Mouse (Mus musculus) myocyte (in vitro differentiated cells): ENCODE data around the gene Abhd17a. TPM values are rescaled to one million over a fixed set of nuclear protein-coding genes. Genes with fewer than 3 reads are reported as not detected.

ENCODE experiments used
- H3K27me3 ChIP-seq: one replicate; pipeline ENCODE4 v1.6.1; 2011; ENCODE audit not compliant: control insufficient read depth, insufficient read depth, insufficient read length
- H3K36me3 ChIP-seq: one replicate; pipeline ENCODE4 v1.6.1; 2011; ENCODE audit not compliant: control insufficient read depth, insufficient read depth
- H3K4me2 ChIP-seq: one replicate; pipeline ENCODE4 v1.6.1; 2011; ENCODE audit warnings: low read depth, control low read depth
- H3K4me3 ChIP-seq: one replicate; pipeline ENCODE4 v1.5.1; 2011; ENCODE audit warnings: mild to moderate bottlenecking, control low read depth, moderate library complexity
- H3K79me2 ChIP-seq: one replicate; pipeline ENCODE4 v1.6.1; 2011; ENCODE audit not compliant: control insufficient read depth, insufficient read depth
- H3ac ChIP-seq: one replicate; pipeline ENCODE4 v1.6.1; 2011; ENCODE audit not compliant: control insufficient read depth, insufficient read length
- CEBPB ChIP-seq: IDR thresholded peaks from 2 replicates; pipeline ENCODE4 v1.6.1; 2011; ENCODE audit warnings: mild to moderate bottlenecking, moderate library complexity; ENCODE audit not compliant: poor library complexity, insufficient read depth, severe bottlenecking
- E2F4 ChIP-seq: IDR thresholded peaks from one replicate; pipeline ENCODE4 v1.6.1; 2011; ENCODE audit warnings: mild to moderate bottlenecking, control low read depth, moderate library complexity; ENCODE audit not compliant: insufficient read depth
- MAX ChIP-seq: IDR thresholded peaks from one replicate; pipeline ENCODE4 v1.6.1; 2011; ENCODE audit warnings: low read depth, mild to moderate bottlenecking, control low read depth
- MYOD1 ChIP-seq, 3 experiments: IDR thresholded peaks; one replicate each; pipeline ENCODE4 v1.6.1; 2011; ENCODE audit warnings: control low read depth in 2 of 3, low read depth in 2 of 3, mild to moderate bottlenecking in 2 of 3, moderate library complexity in 1 of 3; ENCODE audit not compliant: insufficient read length in 2 of 3, control insufficient read depth in 1 of 3
- MYOG ChIP-seq, 3 experiments: IDR thresholded peaks; one replicate each; pipeline ENCODE4 v1.6.1; 2011; ENCODE audit warnings: control low read depth in 2 of 3, low read depth in 2 of 3, mild to moderate bottlenecking in 2 of 3; ENCODE audit not compliant: insufficient read length in 2 of 3, control insufficient read depth in 1 of 3, insufficient read depth in 1 of 3
- POLR2A ChIP-seq: IDR thresholded peaks from one replicate; pipeline ENCODE4 v1.6.1; 2011; ENCODE audit warnings: low read depth, mild to moderate bottlenecking, control low read depth, moderate library complexity; ENCODE audit not compliant: insufficient read length
- POLR2AphosphoS2 ChIP-seq: IDR thresholded peaks from one replicate; pipeline ENCODE4 v1.6.1; 2011; ENCODE audit warnings: low read depth, control low read depth; ENCODE audit not compliant: insufficient read length
- REST ChIP-seq: IDR thresholded peaks from one replicate; pipeline ENCODE4 v1.6.1; 2011; ENCODE audit warnings: mild to moderate bottlenecking, control low read depth, moderate library complexity; ENCODE audit not compliant: insufficient read depth, insufficient read length
- SRF ChIP-seq: IDR thresholded peaks from one replicate; pipeline ENCODE4 v1.6.1; 2011; ENCODE audit warnings: low read depth; ENCODE audit not compliant: control insufficient read depth, insufficient read length
- TCF12 ChIP-seq: IDR thresholded peaks from one replicate; pipeline ENCODE4 v1.6.1; 2011; ENCODE audit warnings: mild to moderate bottlenecking, control low read depth; ENCODE audit not compliant: poor library complexity, insufficient read depth, severe bottlenecking
- TCF3 ChIP-seq: IDR thresholded peaks from one replicate; pipeline ENCODE4 v1.6.1; 2011; ENCODE audit warnings: low read depth, control low read depth; ENCODE audit not compliant: insufficient read length
- USF1 ChIP-seq: IDR thresholded peaks from one replicate; pipeline ENCODE4 v1.6.1; 2011; ENCODE audit warnings: low read depth, mild to moderate bottlenecking, control low read depth, moderate library complexity
- polyA plus RNA-seq: library from polyadenylated mRNA; unstranded; fragments of >200 nt; fragmentation: generic; extraction: Trizol; gene quantifications from one replicate; pipeline ENCODE4 v1.2.1, GENCODE M21; 2012; ENCODE audit warnings: missing spikeins

The Abhd17a gene
- polyA plus RNA-seq, 1 experiment: 111 TPM

DNA sequence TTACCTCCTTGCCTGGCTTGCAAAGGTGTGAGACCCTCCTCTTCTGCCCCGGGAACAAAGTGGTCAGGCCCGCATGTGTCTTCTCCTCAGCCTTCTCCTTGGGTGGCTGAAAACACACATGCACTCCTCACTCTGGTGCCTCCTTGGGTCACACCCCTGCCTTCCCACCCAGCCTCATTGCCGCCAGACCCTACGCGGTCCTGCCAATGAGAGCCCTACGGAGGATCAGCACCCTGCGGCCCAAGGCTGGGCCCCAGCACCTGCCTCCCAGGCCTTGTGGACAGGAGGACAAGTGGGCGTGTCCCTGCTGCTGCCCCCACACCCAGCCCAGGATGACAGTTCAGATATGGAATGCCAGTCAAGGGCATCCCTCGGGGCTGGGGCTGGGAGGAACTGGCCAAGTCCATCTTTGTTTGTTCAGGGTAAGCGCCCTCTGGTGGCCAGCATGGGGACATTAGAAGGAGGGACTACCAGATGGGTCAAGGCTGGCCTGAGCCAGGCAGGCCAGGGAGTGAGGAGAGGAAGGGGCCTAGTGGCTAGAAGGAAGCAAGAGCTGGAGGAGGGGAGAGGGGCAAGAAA, 41.6 kb downstream of the Abhd17a start:
- no peaks in the 10 kb centered on the region for H3K27me3 ChIP-seq
- TF ChIP-seq TCF12: no peak
- TF ChIP-seq TCF3: no peak
- TF ChIP-seq POLR2AphosphoS2: no peak
- TF ChIP-seq SRF: no peak
- TF ChIP-seq POLR2A: no peak
- no peak for TF ChIP-seq CEBPB
- TF ChIP-seq USF1: no peak
- no peak for TF ChIP-seq E2F4
- no peak for TF ChIP-seq MYOD1 (IDR thresholded peaks at IDR 0.05; ENCODE audit: control insufficient read depth in 1 of 3, insufficient read length in 2 of 3, low read depth in 2 of 3)
- no peak for TF ChIP-seq REST
- TF ChIP-seq MYOG (IDR thresholded peaks at IDR 0.05; ENCODE audit: control insufficient read depth in 1 of 3, insufficient read depth in 1 of 3, insufficient read length in 2 of 3, low read depth in 2 of 3): no peak
- no peak for TF ChIP-seq MAX
- H3K4me2 ChIP-seq: no peak overlapping the region
- H3K79me2 ChIP-seq: no peaks in the 10 kb centered on the region
- H3K4me3 ChIP-seq: no peak overlapping the region
- peaks cover 8% of the 10 kb centered on the region for H3K36me3 ChIP-seq
- H3ac ChIP-seq: no peak overlapping the region

DNA sequence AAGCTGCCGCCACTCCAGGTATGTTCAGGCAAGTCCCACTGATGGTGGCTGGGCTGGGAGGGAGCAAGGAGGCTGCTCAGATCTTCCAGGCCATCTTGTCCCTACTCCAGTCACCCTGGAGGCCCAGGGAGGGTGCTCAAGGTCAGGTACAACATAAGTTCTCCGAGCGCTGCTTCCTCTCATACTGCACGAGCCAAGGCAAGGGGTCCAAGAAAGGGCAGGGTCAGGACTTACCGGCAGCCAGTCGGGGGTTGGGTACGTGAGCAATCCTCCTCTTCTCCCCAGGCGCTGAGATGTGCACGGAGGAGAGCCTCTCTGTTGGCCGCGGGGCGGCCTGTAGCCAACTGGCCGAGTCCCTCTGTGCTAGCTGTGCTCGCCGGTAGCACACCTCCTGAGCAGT, 42.6 kb downstream of the Abhd17a start:
- H3ac ChIP-seq: no peak overlapping the region
- H3K79me2 ChIP-seq: no peaks in the 10 kb centered on the region
- no peak overlapping the region for H3K4me2 ChIP-seq
- H3K27me3 ChIP-seq: no peaks in the 10 kb centered on the region
- peaks cover 12% of the 10 kb centered on the region for H3K36me3 ChIP-seq
- TF ChIP-seq USF1 (no peak), CEBPB (no peak), MYOD1 (IDR thresholded peaks at IDR 0.05; ENCODE audit: control insufficient read depth in 1 of 3, insufficient read length in 2 of 3, low read depth in 2 of 3) (no peak), E2F4 (no peak), SRF (no peak)
- H3K4me3 ChIP-seq: no peak overlapping the region

DNA sequence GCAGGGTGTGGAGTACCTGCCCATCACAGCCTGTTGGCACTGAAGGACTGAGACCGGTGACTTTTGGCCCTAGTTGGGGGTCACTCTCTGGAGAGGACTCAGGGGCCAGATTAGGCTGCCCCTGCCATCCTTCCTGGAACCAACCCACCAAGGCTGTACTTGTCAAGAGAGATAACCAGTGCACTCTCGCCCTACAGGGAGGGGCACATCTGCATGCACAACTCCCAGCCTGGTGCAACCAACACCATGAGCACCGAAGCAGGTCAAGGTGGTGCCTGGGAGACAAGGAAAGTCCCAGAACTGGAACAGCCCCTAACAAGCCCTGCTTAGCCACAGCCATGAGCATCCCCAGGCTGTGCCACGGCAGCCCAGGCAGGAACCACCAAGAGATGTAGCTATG, 43.2 kb downstream of the Abhd17a start:
- no peak for TF ChIP-seq TCF3
- H3K4me3 ChIP-seq: no peak overlapping the region
- H3K36me3 ChIP-seq: peaks cover 12% of the 10 kb centered on the region
- no peaks in the 10 kb centered on the region for H3K79me2 ChIP-seq
- H3K4me2 ChIP-seq: no peak overlapping the region
- no peak overlapping the region for H3ac ChIP-seq
- no peaks in the 10 kb centered on the region for H3K27me3 ChIP-seq

DNA sequence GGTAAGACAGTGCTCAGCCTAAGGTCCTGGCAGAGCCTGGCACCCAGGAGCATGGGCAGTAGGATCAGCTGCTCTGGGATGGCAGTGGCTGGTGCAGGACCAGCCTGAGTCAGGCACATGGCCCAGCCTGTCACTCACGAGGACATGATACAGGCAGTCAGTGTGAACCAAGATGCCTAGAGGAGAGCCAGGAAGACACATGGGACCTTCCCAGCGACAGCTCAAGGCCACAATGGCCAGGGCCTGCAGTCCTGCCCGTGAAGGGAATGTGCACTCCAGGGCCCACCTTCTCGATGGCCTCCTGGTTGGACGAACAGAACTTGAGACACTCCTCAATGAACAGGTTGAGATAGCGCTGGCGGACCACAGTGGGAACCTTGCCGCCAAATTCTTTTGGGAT, 44.6 kb downstream of the Abhd17a start:
- H3K4me3 ChIP-seq: no peak overlapping the region
- no peak for TF ChIP-seq POLR2A
- TF ChIP-seq CEBPB: no peak
- TF ChIP-seq POLR2AphosphoS2: no peak
- TF ChIP-seq MYOD1 (IDR thresholded peaks at IDR 0.05; ENCODE audit: control insufficient read depth in 1 of 3, insufficient read length in 2 of 3, low read depth in 2 of 3): no peak
- H3K27me3 ChIP-seq: no peaks in the 10 kb centered on the region
- no peak overlapping the region for H3ac ChIP-seq
- H3K79me2 ChIP-seq: no peaks in the 10 kb centered on the region
- peaks cover 12% of the 10 kb centered on the region for H3K36me3 ChIP-seq
- H3K4me2 ChIP-seq: no peak overlapping the region

DNA sequence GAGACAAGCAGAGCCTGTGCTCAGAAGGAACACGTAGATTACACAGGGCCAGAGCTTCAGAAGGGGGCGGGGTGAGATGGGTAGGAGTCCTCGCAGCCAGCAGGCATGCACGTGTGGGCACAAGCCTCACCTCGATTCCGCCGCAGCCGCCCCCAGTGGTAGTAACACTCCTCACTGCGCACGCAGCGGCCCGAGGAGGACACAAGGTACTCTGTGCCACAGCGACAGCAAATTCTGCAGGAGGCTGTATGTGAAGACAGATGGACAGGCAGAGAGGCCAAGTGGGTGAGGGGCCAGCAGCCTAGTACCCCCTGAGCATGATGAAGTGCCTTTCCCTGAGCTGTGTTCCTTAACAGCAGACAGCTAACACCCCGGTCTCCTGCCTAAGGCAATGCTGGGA, 46.3 kb downstream of the Abhd17a start:
- H3K4me3 ChIP-seq: no peak overlapping the region
- peaks cover 12% of the 10 kb centered on the region for H3K36me3 ChIP-seq
- H3K4me2 ChIP-seq: no peak overlapping the region
- H3ac ChIP-seq: no peak overlapping the region
- H3K79me2 ChIP-seq: no peaks in the 10 kb centered on the region
- no peaks in the 10 kb centered on the region for H3K27me3 ChIP-seq
- TF ChIP-seq MAX (no peak), MYOD1 (IDR thresholded peaks at IDR 0.05; ENCODE audit: control insufficient read depth in 1 of 3, insufficient read length in 2 of 3, low read depth in 2 of 3) (no peak), TCF3 (no peak), POLR2AphosphoS2 (no peak), CEBPB (no peak), POLR2A (no peak), E2F4 (no peak), USF1 (no peak), MYOG (IDR thresholded peaks at IDR 0.05; ENCODE audit: control insufficient read depth in 1 of 3, insufficient read depth in 1 of 3, insufficient read length in 2 of 3, low read depth in 2 of 3) (no peak), REST (no peak), TCF12 (no peak), SRF (no peak)

DNA sequence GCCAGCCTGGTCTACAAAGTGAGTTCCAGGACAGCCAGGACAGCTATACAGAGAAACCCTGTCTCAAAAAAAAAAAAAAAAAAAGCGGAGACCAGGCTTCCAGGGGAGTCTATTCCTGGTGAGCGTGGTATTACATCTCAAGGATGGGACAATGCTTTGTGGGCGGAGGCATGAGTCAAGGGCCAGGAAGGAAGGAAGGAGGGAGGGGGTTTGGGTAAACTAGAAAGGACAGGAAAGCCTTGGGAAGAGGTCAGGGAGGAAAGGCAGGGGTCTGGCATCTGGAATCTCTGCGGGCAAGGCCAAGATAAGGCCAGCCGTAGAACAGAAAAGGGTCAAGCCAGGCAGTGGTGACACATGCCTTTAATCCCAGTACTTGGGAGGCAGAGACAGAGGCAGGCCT, 50.6 kb downstream of the Abhd17a start:
- Histone ChIP-seq H3K4me3 (no peak overlapping the region), H3K79me2 (no peaks in the 10 kb centered on the region), H3K4me2 (no peak overlapping the region), H3ac (no peak overlapping the region), H3K27me3 (no peaks in the 10 kb centered on the region), H3K36me3 (peaks cover 4% of the 10 kb centered on the region)
- TF ChIP-seq MAX (no peak), REST (no peak), TCF3 (no peak), TCF12 (no peak), E2F4 (no peak), MYOG (IDR thresholded peaks at IDR 0.05; ENCODE audit: control insufficient read depth in 1 of 3, insufficient read depth in 1 of 3, insufficient read length in 2 of 3, low read depth in 2 of 3) (no peak), SRF (no peak), POLR2A (no peak), USF1 (no peak), CEBPB (no peak)
